Mouse (Mus musculus) gonadal fat pad, adult 2 months (tissue): ENCODE data around the gene Heatr9. TPM values are rescaled to one million over a fixed set of nuclear protein-coding genes. Genes with fewer than 3 reads are reported as not detected.
A peak's percentile ranks its signal among the peaks of the same experiment; 100 is the strongest.

Source experiments
- DNase-seq: peaks from one replicate; pipeline ENCODE4 v3.0.0-alpha.2; 2012; ENCODE audit warnings: low read depth
- polyA plus RNA-seq: library from polyadenylated mRNA; depleted of rRNA; stranded (reverse); fragments of >200 nt; gene quantifications from 2 replicates; pipeline ENCODE4 v1.2.3, GENCODE M21; 2012; rRNA removed

The Heatr9 gene
- polyA plus RNA-seq, 1 experiment = not detected

GRCm38 (mm10) chr11:83530360-83530759, 8.4 kb upstream of the Heatr9 start, which contains the start of gene Ccl5:
TSS of gene Ccl5 (minus strand) at chr11:83530518.
- DNase-seq = no peak

- DNase-seq = no peak
Measured at GRCm38 (mm10) chr11:83529024-83529423, 7.0 kb upstream of the Heatr9 start.

GRCm38 (mm10) chr11:83518371-83518770, 3.6 kb downstream of the Heatr9 start:
- no peak for DNase-seq

GRCm38 (mm10) chr11:83517153-83517552, 4.8 kb downstream of the Heatr9 start:
- DNase-seq = no peak

- DNase-seq = peak; percentile 14
Measured at GRCm38 (mm10) chr11:83509521-83509920, 12.5 kb downstream of the Heatr9 start.

GRCm38 (mm10) chr11:83504308-83504707, 17.7 kb downstream of the Heatr9 start:
- no peak for DNase-seq

GRCm38 (mm10) chr11:83495571-83495970, 26.4 kb downstream of the Heatr9 start:
- no peak for DNase-seq

- DNase-seq = no peak
Measured at GRCm38 (mm10) chr11:83491488-83491887, 30.5 kb downstream of the Heatr9 start.

- DNase-seq = no peak
Measured at GRCm38 (mm10) chr11:83473235-83474016, 48.5 kb downstream of the Heatr9 start.

- DNase-seq = peak; percentile 88
Measured at GRCm38 (mm10) chr11:83472324-83473234, 49.4 kb downstream of the Heatr9 start, which contains the start of gene Taf15. TSS of gene Taf15 (plus strand) at chr11:83473086.

- DNase-seq = no peak
Measured at GRCm38 (mm10) chr11:83471766-83472165, 50.2 kb downstream of the Heatr9 start.

GRCm38 (mm10) chr11:83468765-83469164, 53.2 kb downstream of the Heatr9 start:
- DNase-seq = no peak

- DNase-seq = no peak
Measured at GRCm38 (mm10) chr11:83467120-83467652, 54.8 kb downstream of the Heatr9 start.

GRCm38 (mm10) chr11:83465976-83466375, 56.0 kb downstream of the Heatr9 start:
- no peak for DNase-seq

GRCm38 (mm10) chr11:83462711-83463244, 59.2 kb downstream of the Heatr9 start, which contains the start of gene Mmp28:
TSS of gene Mmp28 (minus strand) at chr11:83463071.
- no peak for DNase-seq

Other genes with a start within 250 kb of the Heatr9 start
- gene Slfn14, start 235.4 kb downstream of the Heatr9 start, polyA plus RNA-seq = not detected in 2 replicates
- gene Ap2b1, start 223.2 kb downstream of the Heatr9 start, polyA plus RNA-seq = 46.3 and 59.1 TPM in 2 replicates
- 11.1 and 12.0 TPM in 2 replicates for gene Pex12, start 219.6 kb downstream of the Heatr9 start, polyA plus RNA-seq
- 1.3 and 1.6 TPM in 2 replicates for gene Rasl10b, start 113.0 kb downstream of the Heatr9 start, polyA plus RNA-seq
- gene Gas2l2, start 92.7 kb downstream of the Heatr9 start, polyA plus RNA-seq = 0.53 and 0.75 TPM in 2 replicates
- gene 1700020L24Rik, start 84.5 kb downstream of the Heatr9 start, polyA plus RNA-seq = 2.8 and 3.7 TPM in 2 replicates
- gene Mmp28, start 59.1 kb downstream of the Heatr9 start, polyA plus RNA-seq = 24.4 and 30.7 TPM in 2 replicates
- 9.0 and 13.5 TPM in 2 replicates for gene Taf15, start 49.1 kb downstream of the Heatr9 start, polyA plus RNA-seq
- gene Ccl5, start 8.3 kb upstream of the Heatr9 start, polyA plus RNA-seq = 19.1 and 24.7 TPM in 2 replicates
- gene Ccl9, start 56.5 kb upstream of the Heatr9 start, polyA plus RNA-seq = 8.2 and 12.1 TPM in 2 replicates
- gene Ccl6, start 70.9 kb upstream of the Heatr9 start, polyA plus RNA-seq = 22.6 and 37.3 TPM in 2 replicates
- gene Rpl9-ps1, start 123.4 kb upstream of the Heatr9 start, polyA plus RNA-seq = not detected in 2 replicates
- gene Ccl3, start 127.2 kb upstream of the Heatr9 start, polyA plus RNA-seq = 1.2 and 1.8 TPM in 2 replicates
- 0.66 and 1.2 TPM in 2 replicates for gene Ccl4, start 140.4 kb upstream of the Heatr9 start, polyA plus RNA-seq
- 9.9 and 15.9 TPM in 2 replicates for gene Wfdc17, start 181.8 kb upstream of the Heatr9 start, polyA plus RNA-seq
- gene Wfdc18, start 186.8 kb upstream of the Heatr9 start, polyA plus RNA-seq = 0.28 TPM in 1 of 2 replicates, not detected in the other
- gene Wfdc21, start 224.8 kb upstream of the Heatr9 start, polyA plus RNA-seq = 82.2 and 198 TPM in 2 replicates
- gene Heatr6, start 231.5 kb upstream of the Heatr9 start, polyA plus RNA-seq = 15.9 and 16.0 TPM in 2 replicates